Mouse (Mus musculus) ES-CJ7 (cell line): ENCODE data around the gene Prlhr.

Experiments
- DNase-seq: peaks from one replicate; pipeline ENCODE4 v3.0.0; 2011; ENCODE audit warnings: low read depth, low spot score

Gene Prlhr

GRCm38 (mm10) chr19:60468254-60468762 is at the start of gene Prlhr:
Gene Prlhr (minus strand): TSS chr19:60468304.
- peak; percentile 32 for DNase-seq

DNA sequence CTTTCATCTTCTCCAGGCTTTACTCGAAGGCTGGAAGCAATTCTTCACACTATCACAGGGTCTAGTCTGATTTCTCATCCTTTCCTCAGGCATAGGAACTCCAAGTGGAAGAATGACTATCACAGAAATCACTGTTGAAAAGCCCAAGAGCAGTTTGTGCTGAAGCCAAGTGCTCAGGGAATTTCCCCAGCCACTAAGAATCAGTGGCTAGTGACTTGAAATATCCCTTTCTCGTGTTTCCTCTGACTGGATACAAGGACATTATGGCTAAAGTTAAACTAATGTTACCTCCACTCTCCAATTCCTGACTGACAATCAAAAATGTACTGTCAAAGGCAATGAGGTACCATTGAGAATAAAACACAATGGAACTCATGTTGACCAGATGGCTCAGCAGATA is 47.0 kb upstream of the Prlhr start:
- no peak for DNase-seq

DNA sequence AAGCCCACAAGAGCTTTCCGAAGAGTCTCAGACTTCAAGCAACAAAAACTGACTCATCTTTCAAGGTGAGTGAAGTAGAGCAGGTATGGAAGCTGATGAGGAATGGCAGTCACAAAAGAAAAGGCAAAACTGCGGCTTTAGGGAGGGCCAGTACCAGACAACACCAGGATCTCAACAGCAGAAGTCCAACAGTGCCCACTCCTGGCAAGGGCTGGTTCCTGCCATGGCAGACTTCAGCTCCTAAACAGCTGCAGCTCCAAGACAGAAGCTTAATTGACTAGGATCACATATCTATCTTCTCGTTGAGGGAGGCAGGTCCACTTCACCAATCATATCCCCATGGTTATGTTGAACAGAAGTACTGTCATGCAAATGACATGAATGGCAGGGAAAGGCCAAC is 45.3 kb upstream of the Prlhr start:
- DNase-seq: no peak

DNA sequence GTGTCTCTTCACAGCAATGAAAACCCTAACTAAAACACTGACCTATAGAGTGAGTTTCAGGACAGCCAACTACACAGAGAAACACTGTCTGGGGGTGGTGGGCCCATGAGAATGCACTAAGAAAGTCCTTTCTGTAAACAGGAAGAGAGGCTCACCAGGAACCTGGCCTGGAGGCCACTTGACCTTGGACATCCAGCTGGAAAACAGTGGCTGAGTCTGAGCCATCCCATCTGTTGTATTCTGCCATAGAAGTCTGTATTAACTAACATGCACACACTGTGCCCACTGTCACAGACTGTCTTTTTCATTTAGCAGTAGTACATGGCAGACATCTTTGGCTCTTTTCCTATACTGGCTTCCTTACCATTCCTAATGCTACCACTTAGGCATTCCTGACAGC is 32.1 kb upstream of the Prlhr start:
- no peak for DNase-seq

- DNase-seq: no peak
These were observed 29.1 kb upstream of the Prlhr start for GRCm38 (mm10) chr19:60497171-60497570.

- no peak for DNase-seq
These were observed 27.7 kb upstream of the Prlhr start for GRCm38 (mm10) chr19:60495772-60496171.

GRCm38 (mm10) chr19:60489566-60489965 is 21.5 kb upstream of the Prlhr start:
- no peak for DNase-seq

GRCm38 (mm10) chr19:60485261-60485660 is 17.2 kb upstream of the Prlhr start:
- no peak for DNase-seq

GRCm38 (mm10) chr19:60478859-60479258 is 10.8 kb upstream of the Prlhr start:
- DNase-seq: no peak

DNA sequence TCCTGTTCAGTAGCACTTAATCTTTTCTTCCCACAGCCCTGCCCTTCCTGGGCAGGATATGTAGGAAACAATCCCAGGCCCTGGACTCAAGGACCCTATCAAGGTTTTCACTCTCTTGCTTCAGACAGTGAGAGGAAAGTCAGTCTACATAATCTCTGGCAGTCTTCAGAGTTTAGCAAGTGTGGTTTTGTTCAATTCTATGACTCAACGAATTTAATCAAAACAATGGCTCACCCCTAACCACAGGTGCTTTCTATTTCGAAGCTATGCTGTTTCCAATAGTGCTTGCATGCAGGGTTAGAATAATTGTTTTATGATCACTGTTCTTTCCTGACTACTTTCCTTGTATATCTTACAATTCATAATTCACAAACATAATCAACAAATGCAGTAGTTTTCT is 9.7 kb upstream of the Prlhr start:
- no peak for DNase-seq

DNA sequence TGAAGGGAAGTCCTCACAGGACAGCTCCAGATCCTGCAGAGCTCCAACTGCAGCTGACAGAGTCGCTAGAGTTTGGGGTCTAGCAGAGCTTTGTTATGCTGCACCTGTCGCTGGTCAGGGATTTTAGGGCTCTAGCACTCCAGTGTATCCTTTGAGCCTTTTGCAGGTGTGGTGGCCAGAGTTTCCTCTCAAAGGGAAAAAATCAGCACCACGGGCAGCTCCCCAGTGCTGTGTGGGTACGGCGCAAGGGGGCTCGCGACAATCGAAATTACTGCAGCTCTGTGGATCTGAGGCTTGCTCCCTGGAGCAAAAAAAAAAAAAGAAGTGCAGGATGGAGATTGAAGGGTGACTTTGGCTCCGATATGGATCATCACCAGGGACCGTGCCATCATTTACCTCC is 742 bp upstream of the Prlhr start:
- peak; percentile 50 for DNase-seq

GRCm38 (mm10) chr19:60467588-60468007 is 506 bp downstream of the Prlhr start:
- DNase-seq: no peak

GRCm38 (mm10) chr19:60466953-60467570 is 1.0 kb downstream of the Prlhr start:
- peak; percentile 88 for DNase-seq

- no peak for DNase-seq
These were observed 2.4 kb downstream of the Prlhr start for GRCm38 (mm10) chr19:60465726-60466125.

GRCm38 (mm10) chr19:60463896-60464295 is 4.2 kb downstream of the Prlhr start:
- DNase-seq: no peak

DNA sequence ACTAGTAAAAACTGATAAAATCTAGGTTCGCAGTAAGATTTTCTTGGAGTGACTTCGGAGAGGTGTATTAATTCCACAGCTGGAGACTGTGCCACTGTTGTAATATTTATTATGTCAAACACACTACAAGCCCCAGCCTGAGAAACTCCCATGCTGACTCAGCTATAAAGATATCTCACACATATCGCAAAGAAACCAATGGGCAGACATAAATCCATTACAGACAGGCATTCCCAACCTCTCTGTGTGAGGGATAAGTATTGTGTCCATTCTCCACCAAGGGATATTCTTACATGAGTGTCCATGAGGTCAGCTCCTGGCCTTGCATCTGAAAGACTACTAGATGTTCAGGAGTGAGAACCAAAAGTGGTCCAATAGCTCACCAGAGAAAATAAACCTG is 4.7 kb downstream of the Prlhr start:
- DNase-seq: no peak

DNA sequence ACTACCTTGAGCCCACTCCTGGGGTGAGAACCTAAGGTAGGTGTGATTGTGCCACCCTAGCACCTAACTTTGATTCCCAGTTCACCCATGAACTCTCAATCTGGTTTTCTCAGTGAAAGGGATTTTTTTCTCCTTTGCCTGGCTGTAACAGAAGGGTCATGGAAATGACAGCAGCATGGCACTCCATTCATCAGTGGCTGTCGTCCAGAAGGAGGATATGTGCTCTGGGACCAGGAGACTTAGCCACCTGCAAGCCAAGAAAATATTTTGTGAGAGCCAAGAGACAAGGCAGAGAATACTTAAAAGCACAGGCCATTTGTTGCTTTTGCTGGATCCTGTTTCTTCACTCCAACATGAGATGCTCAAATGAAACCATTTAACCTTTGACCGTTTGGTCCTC is 6.6 kb downstream of the Prlhr start:
- DNase-seq: no peak

DNA sequence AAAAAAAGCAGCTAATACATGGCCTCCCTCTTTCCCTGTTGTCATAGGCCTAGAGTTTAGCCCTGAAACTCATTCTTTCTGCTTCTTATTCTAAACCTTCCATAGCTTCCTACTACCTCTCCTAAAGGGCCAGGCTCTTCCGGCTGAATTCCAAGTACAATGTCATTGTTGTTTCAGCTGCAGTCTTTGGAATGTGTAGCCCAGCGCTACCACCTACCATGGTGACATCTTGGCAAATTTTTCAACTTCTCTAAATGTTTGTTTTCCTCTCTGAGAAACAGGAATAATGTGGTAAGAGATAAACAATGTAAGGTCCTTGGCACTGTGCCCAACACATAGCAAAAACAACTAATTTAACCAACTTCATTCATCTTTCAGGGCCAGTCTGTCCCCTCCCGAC is 8.4 kb downstream of the Prlhr start:
- DNase-seq: no peak

GRCm38 (mm10) chr19:60459071-60459470 is 9.0 kb downstream of the Prlhr start:
- no peak for DNase-seq

- DNase-seq: no peak
These were observed 12.3 kb downstream of the Prlhr start for GRCm38 (mm10) chr19:60455791-60456190.

DNA sequence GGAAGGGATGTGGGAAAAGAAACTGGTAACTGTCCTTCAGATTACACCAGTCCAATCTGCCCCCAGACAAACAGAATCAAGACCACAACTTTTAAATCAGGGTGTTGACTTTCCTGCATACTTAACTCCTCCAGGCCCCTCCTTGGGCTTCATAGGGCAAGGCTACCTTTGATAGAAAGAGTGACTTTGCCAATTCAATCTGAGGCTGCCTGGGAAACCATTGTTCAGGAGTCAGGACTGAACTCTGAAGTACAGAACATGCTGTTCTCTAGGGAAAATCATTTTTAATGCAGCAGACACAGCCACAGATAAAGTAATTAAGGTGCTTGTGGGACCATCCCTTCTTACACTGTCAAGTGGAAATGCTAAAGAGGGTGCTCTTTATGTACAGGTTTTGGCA is 27.6 kb downstream of the Prlhr start:
- DNase-seq: no peak

GRCm38 (mm10) chr19:60440083-60440482 is 28.0 kb downstream of the Prlhr start:
- DNase-seq: no peak

GRCm38 (mm10) chr19:60437566-60438241 is 30.4 kb downstream of the Prlhr start:
- DNase-seq: peak; percentile 54
